Comparison of ENCODE assay signal across 8 mouse cellular contexts in the genomic region with DNA sequence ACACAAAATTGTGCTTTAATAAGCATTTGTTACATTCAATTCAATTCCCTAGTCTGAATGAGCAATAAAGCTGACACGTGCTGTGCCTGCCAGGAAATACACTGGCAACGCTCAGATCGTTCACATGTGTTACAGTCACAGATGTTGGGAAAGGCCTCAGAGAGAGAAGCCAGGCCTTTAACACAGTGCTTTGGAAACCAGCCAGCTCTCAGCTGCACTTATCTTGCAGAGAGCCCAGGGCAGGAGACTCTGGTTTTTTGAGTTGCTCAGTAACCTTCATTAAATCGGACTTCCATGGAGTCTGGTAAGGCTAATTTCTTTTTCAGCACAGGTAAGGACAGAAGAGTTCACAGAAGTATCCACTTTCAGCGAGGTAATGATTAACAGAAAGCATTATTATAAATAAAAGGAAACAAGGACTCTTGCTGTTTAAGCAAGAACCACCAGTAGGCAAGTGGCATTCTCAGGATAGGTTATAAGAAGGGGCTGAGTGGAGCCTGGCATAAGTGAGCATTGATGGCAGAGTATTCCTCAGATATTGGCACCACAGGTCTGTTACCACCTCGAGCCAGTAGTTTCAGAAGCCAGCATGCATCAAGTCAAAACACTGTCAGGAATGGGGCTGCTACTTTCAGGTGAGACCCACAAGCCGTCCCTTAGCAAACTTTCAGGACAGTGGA.
DNase-seq lines count a peak whose midpoint lies in the region; ATAC-seq lines count a peak whose summit lies in the region.

No protein-coding gene starts in this region.

- no peaks in the 10 kb centered on the region for H3K36me3 ChIP-seq in forebrain, embryonic 12.5 days (replicated peaks)
- H3K36me3 ChIP-seq in heart, embryonic 16.5 days (ENCODE audit: control insufficient read depth, insufficient read depth), result no peaks in the 10 kb centered on the region
- no peaks in the 10 kb centered on the region for H3K36me3 ChIP-seq in midbrain, embryonic 15.5 days (replicated peaks)

- no peaks in the 10 kb centered on the region for H3K9me3 ChIP-seq in forebrain, embryonic 12.5 days
- no peaks in the 10 kb centered on the region for H3K9me3 ChIP-seq in heart, embryonic 16.5 days (replicated peaks; ENCODE audit: control insufficient read depth, low read length)
- H3K9me3 ChIP-seq in midbrain, embryonic 15.5 days, result no peaks in the 10 kb centered on the region

- ATAC-seq in forebrain, embryonic 12.5 days (ENCODE audit: low FRiP score), result peak; percentile 86; the same call in 1 of the 2 replicates
- peak; percentile 91 for ATAC-seq in heart, embryonic 16.5 days (replicated peaks; ENCODE audit: extremely low read depth, insufficient read depth, low FRiP score)
- peak; percentile 97 for ATAC-seq in midbrain, embryonic 15.5 days (replicated peaks)
- no peak for ATAC-seq in megakaryocyte progenitor cell, adult 5-6 weeks (replicated peaks; ENCODE audit: poor library complexity)

- WGBS in forebrain, embryonic 12.5 days, result 50% methylated on average over 7 of the region's 7 CpGs
- 24% methylated on average over 7 of the region's 7 CpGs for WGBS in heart, embryonic 16.5 days
- WGBS in midbrain, embryonic 15.5 days, result 42% methylated on average over 7 of the region's 7 CpGs

- H3K27ac ChIP-seq in forebrain, embryonic 12.5 days, result no peak overlapping the region
- H3K27ac ChIP-seq in heart, embryonic 16.5 days (ENCODE audit: low read length), result no peak overlapping the region
- 0 out of 2 replicates have a peak overlapping the region, but pooled peaks have one; percentile 25 for H3K27ac ChIP-seq in midbrain, embryonic 15.5 days

- peaks cover 7% of the 10 kb centered on the region; the same call in 1 of the 2 replicates for H3K4me1 ChIP-seq in forebrain, embryonic 12.5 days
- H3K4me1 ChIP-seq in heart, embryonic 16.5 days (ENCODE audit: control insufficient read depth, insufficient read depth, low read length), result peaks cover 6% of the 10 kb centered on the region; the same call in 1 of the 2 replicates
- peaks cover 11% of the 10 kb centered on the region for H3K4me1 ChIP-seq in midbrain, embryonic 15.5 days

- no peak overlapping the region for H3K4me2 ChIP-seq in forebrain, embryonic 12.5 days
- no peak overlapping the region for H3K4me2 ChIP-seq in heart, embryonic 16.5 days (ENCODE audit: low read depth, low read length)
- H3K4me2 ChIP-seq in midbrain, embryonic 15.5 days, result no peak overlapping the region

- no peaks in the 10 kb centered on the region for H3K27me3 ChIP-seq in forebrain, embryonic 12.5 days
- H3K27me3 ChIP-seq in heart, embryonic 16.5 days (ENCODE audit: control insufficient read depth, insufficient read depth, low read length), result no peaks in the 10 kb centered on the region
- no peaks in the 10 kb centered on the region for H3K27me3 ChIP-seq in midbrain, embryonic 15.5 days (replicated peaks)

- DNase-seq in right cerebral cortex, postnatal 10 days (ENCODE audit: low spot score in 2 of 2), result peak; percentile 67 to 70
- DNase-seq in right cerebral cortex, postnatal 25 days, result no peak
- DNase-seq in kidney, postnatal 10 days, result peak; percentile 81
- DNase-seq in thymus, postnatal 4 days, result no peak

- H3K9ac ChIP-seq in forebrain, embryonic 12.5 days, result no peak overlapping the region
- H3K9ac ChIP-seq in heart, embryonic 16.5 days (ENCODE audit: low read length), result no peak overlapping the region
- no peak overlapping the region for H3K9ac ChIP-seq in midbrain, embryonic 15.5 days

- H3K4me3 ChIP-seq in forebrain, embryonic 12.5 days (replicated peaks), result no peak overlapping the region
- no peak overlapping the region for H3K4me3 ChIP-seq in heart, embryonic 16.5 days (ENCODE audit: low read length)
- no peak overlapping the region for H3K4me3 ChIP-seq in midbrain, embryonic 15.5 days

Comparison
In these comparisons a context has a peak if more than half of its experiments do, and no peak if none do; other contexts are left out.
1. DNase-seq: peak in right cerebral cortex, postnatal 10 days (2 of 2) and kidney, postnatal 10 days (single experiment); none in right cerebral cortex, postnatal 25 days (single experiment) and thymus, postnatal 4 days (single experiment).